Mouse (Mus musculus): ENCODE measurements around the gene Papss2. TPM values are rescaled to one million over a fixed set of nuclear protein-coding genes. Genes with fewer than 3 reads are reported as not detected.
A peak's percentile ranks its signal among the peaks of the same experiment; 100 is the strongest.

The Papss2 gene
- polyA plus RNA-seq, 2 experiments = 3.1 to 4.3 TPM

DNA sequence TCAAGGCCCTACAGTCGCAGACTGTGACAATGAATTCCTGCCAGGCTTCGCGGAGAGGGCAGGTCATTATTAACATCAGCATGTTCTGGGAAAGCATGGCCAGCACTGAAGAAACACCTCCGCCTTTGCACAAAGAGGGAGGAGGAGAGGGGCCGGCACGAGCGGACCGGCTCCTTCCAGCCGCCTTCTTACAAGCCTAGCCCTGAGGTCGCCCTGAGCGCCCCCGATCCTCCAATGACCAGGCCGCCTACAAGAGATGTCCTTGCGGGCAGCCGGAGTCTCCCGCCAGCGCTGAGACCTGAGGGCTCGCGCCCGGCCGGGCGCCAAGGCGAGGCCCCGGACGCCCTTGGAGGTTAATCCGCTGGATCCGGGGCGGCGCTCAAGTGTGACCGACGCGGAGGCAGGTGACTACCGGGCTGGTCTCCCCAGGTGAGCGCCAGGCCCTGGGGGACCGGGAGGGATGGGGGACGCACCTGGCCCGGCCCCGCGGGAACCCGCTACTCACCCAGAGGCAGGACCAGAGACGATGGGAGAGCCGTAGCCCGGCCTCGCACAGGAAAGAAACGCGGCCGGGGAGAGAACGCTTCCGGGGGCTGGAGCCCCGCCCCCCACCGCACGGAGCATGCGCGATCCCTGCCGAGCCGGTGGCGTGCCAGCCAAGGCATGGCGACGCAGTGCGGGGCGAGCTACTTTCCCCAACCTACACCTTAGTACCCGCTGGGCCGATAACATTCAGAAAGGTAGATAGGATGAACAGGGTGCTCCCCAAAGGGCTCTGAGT, 116.4 kb downstream of the Papss2 start:
- Histone ChIP-seq H3K4me2 (ENCODE audit: low read depth) (peak overlapping the region; percentile 86), H3K36me3 (replicated peaks; ENCODE audit: control insufficient read depth, insufficient read depth, low read depth) (no peaks in the 10 kb centered on the region), H3K4me1 (replicated peaks; ENCODE audit: control insufficient read depth in 2 of 2, insufficient read depth in 2 of 2, low read length in 1 of 2) (peaks cover 8 to 9% of the 10 kb centered on the region in 2 experiments), H3K27ac (peak overlapping the region; percentile 42), H3K9me3 (ENCODE audit: control insufficient read depth, low read length) (no peaks in the 10 kb centered on the region), H3K9ac (replicated peaks) (peak overlapping the region; percentile 68), H3K27me3 (ENCODE audit: control insufficient read depth, insufficient read depth, low read length) (no peaks in the 10 kb centered on the region), H3K4me3 (ENCODE audit: insufficient read depth in 1 of 2, low read depth in 2 of 2, low read length in 2 of 2) (peak overlapping the region; percentile 74 to 79)
- DNase-seq (ENCODE audit: low read depth in 3 of 3, low spot score in 3 of 3) (peak; percentile 57 to 67 (median 66)), ATAC-seq (ENCODE audit: insufficient read depth) (peak; percentile 96)
- under 1% methylated on average over 63 of the region's 63 CpGs for WGBS (ENCODE audit: insufficient replicate concordance)
- TF ChIP-seq EP300 (IDR thresholded peaks at IDR 0.05; ENCODE audit: low read depth) (no peak), CTCF (IDR thresholded peaks at IDR 0.05; ENCODE audit: low read depth) (no peak)

DNA sequence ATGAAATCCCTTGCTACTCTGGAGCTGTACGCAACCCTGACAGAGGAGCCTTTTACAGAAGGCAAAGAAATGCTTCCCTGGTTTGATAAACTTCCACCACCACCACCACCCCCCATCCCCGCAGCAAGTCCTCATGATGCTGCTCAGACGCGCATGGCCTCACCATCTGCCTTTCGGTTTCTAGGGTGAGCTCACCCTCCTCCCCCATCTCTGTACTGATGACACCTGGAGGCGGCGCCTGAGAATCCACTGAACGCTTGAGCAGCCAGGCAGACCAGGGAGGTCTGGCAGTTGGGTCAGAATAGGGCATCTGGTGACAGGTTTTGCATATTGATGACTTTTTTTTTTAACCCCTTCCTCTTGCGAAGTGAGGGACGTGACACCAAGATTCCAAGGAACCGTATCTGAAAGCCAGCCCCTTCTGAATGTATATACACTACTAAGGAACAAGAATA, 117.0 kb downstream of the Papss2 start:
- DNase-seq (ENCODE audit: low read depth in 3 of 3, low spot score in 3 of 3) (peak; percentile 62 to 72 (median 65)), ATAC-seq (ENCODE audit: insufficient read depth) (peak; percentile 80)
- WGBS (ENCODE audit: insufficient replicate concordance) = 1% methylated on average over 11 of the region's 11 CpGs
- H3K4me2 ChIP-seq (ENCODE audit: low read depth) = peak overlapping the region; percentile 86
- H3K27ac ChIP-seq = peak overlapping the region; percentile 42; the same call in 1 of the 2 replicates
- no peaks in the 10 kb centered on the region for H3K27me3 ChIP-seq (ENCODE audit: control insufficient read depth, insufficient read depth, low read length)
- H3K4me3 ChIP-seq (ENCODE audit: insufficient read depth in 1 of 2, low read depth in 2 of 2, low read length in 2 of 2) = peak overlapping the region; percentile 74 to 79
- no peaks in the 10 kb centered on the region for H3K36me3 ChIP-seq (replicated peaks; ENCODE audit: control insufficient read depth, insufficient read depth, low read depth)
- no peaks in the 10 kb centered on the region for H3K9me3 ChIP-seq (ENCODE audit: control insufficient read depth, low read length)
- H3K9ac ChIP-seq (replicated peaks) = peak overlapping the region; percentile 68
- H3K4me1 ChIP-seq (replicated peaks; ENCODE audit: control insufficient read depth in 2 of 2, insufficient read depth in 2 of 2, low read length in 1 of 2) = peaks cover 8 to 9% of the 10 kb centered on the region in 2 experiments
- TF ChIP-seq CTCF (IDR thresholded peaks at IDR 0.05; ENCODE audit: low read depth) = peak; percentile 58
- TF ChIP-seq EP300 (IDR thresholded peaks at IDR 0.05; ENCODE audit: low read depth) = no peak

DNA sequence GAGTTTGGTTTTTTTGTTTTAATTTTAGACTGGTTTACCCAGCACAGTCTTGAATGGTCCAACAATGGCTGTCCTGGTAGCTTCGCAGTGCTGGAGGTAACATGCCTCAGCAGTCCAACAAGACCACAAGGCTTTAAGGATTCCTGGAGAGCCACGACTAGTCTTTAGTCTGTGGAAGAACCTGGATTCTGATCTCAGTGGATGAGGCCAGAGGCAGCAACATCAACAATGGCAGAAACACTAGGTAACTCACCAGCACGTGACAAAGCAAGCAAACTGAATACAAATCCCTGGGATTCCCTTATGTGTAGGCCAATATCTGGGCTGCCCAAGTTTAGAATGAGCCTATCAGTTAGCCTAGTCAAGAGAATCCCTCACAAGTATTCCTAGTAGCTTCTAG, 117.9 kb downstream of the Papss2 start:
- H3K4me1 ChIP-seq (replicated peaks; ENCODE audit: control insufficient read depth in 2 of 2, insufficient read depth in 2 of 2, low read length in 1 of 2) = peaks cover 8 to 9% of the 10 kb centered on the region in 2 experiments
- no peak overlapping the region for H3K4me3 ChIP-seq (ENCODE audit: insufficient read depth in 1 of 2, low read depth in 2 of 2, low read length in 2 of 2)
- no peaks in the 10 kb centered on the region for H3K27me3 ChIP-seq (ENCODE audit: control insufficient read depth, insufficient read depth, low read length)
- no peaks in the 10 kb centered on the region for H3K9me3 ChIP-seq (ENCODE audit: control insufficient read depth, low read length)
- no peak for TF ChIP-seq EP300 (IDR thresholded peaks at IDR 0.05; ENCODE audit: low read depth)
- no peak for TF ChIP-seq CTCF (IDR thresholded peaks at IDR 0.05; ENCODE audit: low read depth)
- no peaks in the 10 kb centered on the region for H3K36me3 ChIP-seq (replicated peaks; ENCODE audit: control insufficient read depth, insufficient read depth, low read depth)
- no peak overlapping the region for H3K27ac ChIP-seq
- no peak for ATAC-seq (ENCODE audit: insufficient read depth)
- no peak overlapping the region for H3K9ac ChIP-seq (replicated peaks)
- no peak overlapping the region for H3K4me2 ChIP-seq (ENCODE audit: low read depth)
- 76% methylated on average over 3 of the region's 3 CpGs for WGBS (ENCODE audit: insufficient replicate concordance)
- DNase-seq (ENCODE audit: low read depth in 3 of 3, low spot score in 3 of 3) = no peak

DNA sequence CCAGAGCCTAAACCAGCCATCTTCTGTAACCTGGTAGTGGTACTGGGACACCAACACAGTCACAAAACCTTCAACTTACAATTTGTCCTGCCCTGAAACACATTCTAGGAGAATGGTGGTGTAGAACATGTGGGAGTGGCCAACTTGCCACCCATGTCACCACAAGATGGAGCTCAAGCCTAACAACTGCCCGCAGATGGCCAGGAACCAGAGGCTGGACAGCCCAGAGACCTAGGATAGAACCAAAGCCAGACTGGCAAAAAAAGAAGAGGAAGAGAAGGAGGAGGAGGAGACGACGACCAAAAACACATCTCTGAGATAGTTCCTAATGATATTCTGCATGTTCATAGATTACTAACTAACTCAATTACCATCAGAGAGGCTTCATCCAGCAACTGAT, 119.6 kb downstream of the Papss2 start:
- no peak for TF ChIP-seq EP300 (IDR thresholded peaks at IDR 0.05; ENCODE audit: low read depth)
- TF ChIP-seq CTCF (IDR thresholded peaks at IDR 0.05; ENCODE audit: low read depth) = peak; percentile 88
- DNase-seq (ENCODE audit: low read depth in 3 of 3, low spot score in 3 of 3) = peak; percentile 39 to 47 (median 40)
- Histone ChIP-seq H3K36me3 (replicated peaks; ENCODE audit: control insufficient read depth, insufficient read depth, low read depth) (no peaks in the 10 kb centered on the region), H3K4me3 (ENCODE audit: insufficient read depth in 1 of 2, low read depth in 2 of 2, low read length in 2 of 2) (no peak overlapping the region), H3K9me3 (ENCODE audit: control insufficient read depth, low read length) (no peaks in the 10 kb centered on the region), H3K4me1 (replicated peaks; ENCODE audit: control insufficient read depth in 2 of 2, insufficient read depth in 2 of 2, low read length in 1 of 2) (peaks cover 8 to 9% of the 10 kb centered on the region in 2 experiments), H3K27ac (no peak overlapping the region), H3K27me3 (ENCODE audit: control insufficient read depth, insufficient read depth, low read length) (no peaks in the 10 kb centered on the region), H3K4me2 (ENCODE audit: low read depth) (no peak overlapping the region), H3K9ac (replicated peaks) (no peak overlapping the region)
- no peak for ATAC-seq (ENCODE audit: insufficient read depth)
- WGBS (ENCODE audit: insufficient replicate concordance) = 4% methylated on average over 3 of the region's 3 CpGs

DNA sequence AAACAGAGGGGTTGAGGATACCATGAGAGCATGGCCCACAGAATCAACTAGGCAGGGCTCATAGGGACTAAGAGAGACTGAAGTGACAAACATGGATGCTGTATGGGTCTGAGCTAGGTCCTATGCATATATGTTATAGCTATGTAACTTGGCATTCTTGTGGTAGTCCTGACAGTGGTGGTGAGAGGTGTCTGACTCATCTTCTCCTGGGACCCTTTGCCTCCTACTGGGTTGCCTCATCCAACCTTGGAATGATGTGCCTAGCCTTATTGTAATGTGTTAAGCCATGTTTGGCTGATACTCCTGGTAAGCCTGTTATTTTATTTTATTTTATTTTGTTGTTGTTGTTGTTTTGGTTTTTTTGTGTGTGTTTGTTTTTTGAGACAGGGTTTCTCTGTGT, 120.1 kb downstream of the Papss2 start:
- H3K4me3 ChIP-seq (ENCODE audit: insufficient read depth in 1 of 2, low read depth in 2 of 2, low read length in 2 of 2) = no peak overlapping the region
- no peak for ATAC-seq (ENCODE audit: insufficient read depth)
- no peaks in the 10 kb centered on the region for H3K9me3 ChIP-seq (ENCODE audit: control insufficient read depth, low read length)
- no peaks in the 10 kb centered on the region for H3K36me3 ChIP-seq (replicated peaks; ENCODE audit: control insufficient read depth, insufficient read depth, low read depth)
- no peak overlapping the region for H3K9ac ChIP-seq (replicated peaks)
- H3K4me2 ChIP-seq (ENCODE audit: low read depth) = no peak overlapping the region
- DNase-seq (ENCODE audit: low read depth in 3 of 3, low spot score in 3 of 3) = no peak
- no peak overlapping the region for H3K27ac ChIP-seq
- TF ChIP-seq EP300 (IDR thresholded peaks at IDR 0.05; ENCODE audit: low read depth) = no peak
- TF ChIP-seq CTCF (IDR thresholded peaks at IDR 0.05; ENCODE audit: low read depth) = no peak
- peaks cover 7 to 8% of the 10 kb centered on the region in 2 experiments for H3K4me1 ChIP-seq (replicated peaks; ENCODE audit: control insufficient read depth in 2 of 2, insufficient read depth in 2 of 2, low read length in 1 of 2)
- no peaks in the 10 kb centered on the region for H3K27me3 ChIP-seq (ENCODE audit: control insufficient read depth, insufficient read depth, low read length)

Other genes with a start within 250 kb of the Papss2 start
- 11.0 and 17.3 TPM in 2 replicates for gene Sgms1, start 206.1 kb upstream of the Papss2 start, polyA plus RNA-seq (2012; rRNA removed)
- 19.2 and 21.7 TPM in 2 replicates for gene Sgms1, start 206.1 kb upstream of the Papss2 start, polyA plus RNA-seq (2014; fragmentation: Nextera tagmentation; extraction: Ambion mirVana)
- 18.6 and 30.9 TPM in 2 replicates for gene Rpl9-ps6, start 129.2 kb upstream of the Papss2 start, polyA plus RNA-seq (2012; rRNA removed)
- gene Rpl9-ps6, start 129.2 kb upstream of the Papss2 start, polyA plus RNA-seq (2014; fragmentation: Nextera tagmentation; extraction: Ambion mirVana) = 89.1 and 90.4 TPM in 2 replicates
- 35.9 and 36.6 TPM in 2 replicates for gene Minpp1, start 110.0 kb upstream of the Papss2 start, polyA plus RNA-seq (2012; rRNA removed)
- gene Minpp1, start 110.0 kb upstream of the Papss2 start, polyA plus RNA-seq (2014; fragmentation: Nextera tagmentation; extraction: Ambion mirVana) = 75.4 and 86.0 TPM in 2 replicates
- 6.5 and 9.9 TPM in 2 replicates for gene Atad1, start 144.0 kb downstream of the Papss2 start, polyA plus RNA-seq (2012; rRNA removed)
- 20.9 and 22.3 TPM in 2 replicates for gene Atad1, start 144.0 kb downstream of the Papss2 start, polyA plus RNA-seq (2014; fragmentation: Nextera tagmentation; extraction: Ambion mirVana)
- 3.1 and 4.3 TPM in 2 replicates for gene Pten, start 161.7 kb downstream of the Papss2 start, polyA plus RNA-seq (2012; rRNA removed)
- gene Pten, start 161.7 kb downstream of the Papss2 start, polyA plus RNA-seq (2014; fragmentation: Nextera tagmentation; extraction: Ambion mirVana) = 3.5 and 3.9 TPM in 2 replicates

Data from liver, embryonic 14.5 days (tissue).